Mouse (Mus musculus) E14TG2a.4 (cell line): ENCODE data around the gene Zkscan5.
"Not testable (repeated sequence)": the region's sequence is repeated elsewhere in the genome, so short reads cannot be mapped to it uniquely, and the experiment has no call there.

ENCODE experiments used
- H3K27me3 ChIP-seq: 2 replicates; pipeline ENCODE4 v1.6.1; 2014; ENCODE audit warnings: low read length, control low read depth; ENCODE audit not compliant: insufficient read depth
- H3K36me3 ChIP-seq: 2 replicates; pipeline ENCODE4 v1.6.1; 2014; ENCODE audit warnings: low read length, control low read depth; ENCODE audit not compliant: insufficient read depth
- H3K4me1 ChIP-seq: replicated peaks from 2 replicates; pipeline ENCODE4 v1.6.1; 2014; ENCODE audit warnings: low read depth, low read length, control low read depth
- H3K4me3 ChIP-seq: replicated peaks from 2 replicates; pipeline ENCODE4 v1.5.1; 2014; ENCODE audit warnings: mild to moderate bottlenecking, low read length
- H3K9me3 ChIP-seq: 2 replicates; pipeline ENCODE4 v1.6.1; 2014; ENCODE audit warnings: low read length, control low read depth
- CTCF ChIP-seq: conservative IDR thresholded peaks from 2 replicates; pipeline ENCODE4 v1.5.1; 2014; ENCODE audit warnings: low read length
- NANOG ChIP-seq: IDR thresholded peaks from 2 replicates; pipeline ENCODE4 v1.6.1; 2014; ENCODE audit warnings: borderline replicate concordance, low read length, mixed read lengths
- POU5F1 ChIP-seq: IDR thresholded peaks from 2 replicates; pipeline ENCODE4 v1.6.1; 2014; ENCODE audit warnings: low read length, borderline replicate concordance

Gene Zkscan5

DNA sequence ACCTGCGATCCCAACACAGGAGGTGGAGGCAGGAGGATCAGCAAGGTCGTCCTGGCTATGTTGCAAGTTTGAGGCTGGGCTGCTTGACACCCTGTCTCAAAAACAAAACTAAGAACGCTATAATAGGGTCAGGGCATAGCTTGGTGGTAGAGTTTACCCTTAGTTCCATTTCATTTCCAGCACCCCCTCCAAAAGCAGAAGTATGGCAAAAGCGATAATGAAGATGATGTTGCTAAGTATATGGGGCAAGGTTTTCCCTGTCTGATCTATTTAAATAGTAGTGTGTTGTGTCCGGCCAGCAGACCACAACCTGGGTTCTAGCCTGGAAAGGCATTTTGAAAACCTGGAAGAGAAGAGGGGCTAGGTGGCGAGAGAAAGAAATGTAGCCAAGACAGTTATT lies 3.6 kb downstream of the Zkscan5 start:
- H3K27me3 ChIP-seq, result no peaks in the 10 kb centered on the region
- peaks cover 40% of the 10 kb centered on the region for H3K36me3 ChIP-seq
- H3K4me3 ChIP-seq, result 0 out of 2 replicates have a peak overlapping the region, but pooled peaks have one; percentile 2
- TF ChIP-seq POU5F1 (no peak), NANOG (no peak), CTCF (no peak)
- no peaks in the 10 kb centered on the region for H3K9me3 ChIP-seq
- peaks cover 50% of the 10 kb centered on the region for H3K4me1 ChIP-seq

DNA sequence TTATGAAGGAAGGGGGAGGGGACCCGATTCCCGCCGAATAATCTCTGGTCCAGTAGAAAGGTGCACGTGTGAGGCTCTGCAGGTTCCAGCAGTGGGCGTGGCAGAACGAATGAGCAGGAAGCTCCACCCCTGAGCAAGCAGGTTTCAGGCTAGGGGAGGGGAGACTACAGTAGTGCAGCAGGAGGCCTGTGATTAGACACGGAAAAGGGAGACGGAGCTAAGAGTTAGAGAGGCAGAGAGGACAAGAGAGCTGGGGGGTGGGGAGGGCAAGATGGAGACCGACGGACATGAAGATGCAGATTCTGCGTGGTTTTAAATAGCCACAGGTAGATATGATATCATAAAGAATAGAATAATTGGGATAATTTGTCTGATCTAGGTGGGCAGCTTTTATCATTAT lies 4.0 kb downstream of the Zkscan5 start:
- peak overlapping the region; percentile 52 for H3K4me3 ChIP-seq
- H3K27me3 ChIP-seq, result not testable (repeated sequence)

DNA sequence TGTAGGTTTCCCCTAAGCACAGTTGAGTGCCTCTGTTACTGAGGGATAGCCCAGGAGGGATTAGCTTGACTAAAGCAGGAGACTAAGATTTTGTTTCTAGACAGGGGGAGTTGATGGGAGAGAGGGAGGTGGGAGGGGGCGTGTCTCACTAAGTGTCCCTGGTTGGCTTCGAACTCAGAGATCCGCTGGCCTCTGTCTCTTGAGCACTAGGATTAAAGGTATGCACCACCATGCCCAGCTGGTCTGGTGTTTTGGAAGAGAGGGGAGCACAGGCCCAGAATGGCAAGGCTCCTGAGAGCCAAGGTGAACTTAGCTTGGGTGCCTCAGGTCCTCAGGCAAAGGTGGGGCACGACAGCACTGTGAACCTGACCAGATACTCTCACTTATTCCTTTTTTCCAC lies 7.0 kb downstream of the Zkscan5 start:
- Histone ChIP-seq H3K4me1 (peaks cover 57% of the 10 kb centered on the region), H3K27me3 (no peaks in the 10 kb centered on the region), H3K4me3 (no peak overlapping the region), H3K9me3 (no peaks in the 10 kb centered on the region), H3K36me3 (peaks cover 55% of the 10 kb centered on the region)
- no peak for TF ChIP-seq POU5F1
- no peak for TF ChIP-seq CTCF
- TF ChIP-seq NANOG, result no peak

More for the DNA sequence above, 4.0 kb downstream of the Zkscan5 start:
- Histone ChIP-seq H3K4me1 (peaks cover 45% of the 10 kb centered on the region), H3K36me3 (peaks cover 44% of the 10 kb centered on the region)
- not testable (repeated sequence) for H3K9me3 ChIP-seq

DNA sequence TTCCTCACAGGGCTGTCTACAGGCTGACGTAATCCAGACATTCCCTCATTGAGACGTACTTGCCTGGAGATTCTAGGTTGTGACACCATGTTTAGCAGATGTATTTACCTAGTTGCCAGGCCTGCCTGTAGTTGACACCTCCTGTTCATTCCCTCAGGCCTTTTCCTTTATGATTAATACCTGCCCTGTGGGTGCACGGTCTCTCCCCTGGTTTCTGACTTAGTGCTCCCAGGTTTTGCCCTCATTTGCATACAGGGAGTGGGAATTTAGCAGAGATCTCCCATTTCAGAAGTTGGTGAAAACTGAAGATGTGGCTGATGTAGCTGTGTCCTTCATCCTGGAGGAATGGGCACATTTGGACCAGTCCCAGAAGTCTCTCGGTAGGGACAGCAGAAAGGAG lies 7.9 kb downstream of the Zkscan5 start:
- no peaks in the 10 kb centered on the region for H3K9me3 ChIP-seq
- H3K4me1 ChIP-seq, result peaks cover 60% of the 10 kb centered on the region
- no peaks in the 10 kb centered on the region for H3K27me3 ChIP-seq
- peaks cover 58% of the 10 kb centered on the region for H3K36me3 ChIP-seq
- H3K4me3 ChIP-seq, result no peak overlapping the region
- TF ChIP-seq NANOG (no peak), POU5F1 (no peak), CTCF (no peak)

DNA sequence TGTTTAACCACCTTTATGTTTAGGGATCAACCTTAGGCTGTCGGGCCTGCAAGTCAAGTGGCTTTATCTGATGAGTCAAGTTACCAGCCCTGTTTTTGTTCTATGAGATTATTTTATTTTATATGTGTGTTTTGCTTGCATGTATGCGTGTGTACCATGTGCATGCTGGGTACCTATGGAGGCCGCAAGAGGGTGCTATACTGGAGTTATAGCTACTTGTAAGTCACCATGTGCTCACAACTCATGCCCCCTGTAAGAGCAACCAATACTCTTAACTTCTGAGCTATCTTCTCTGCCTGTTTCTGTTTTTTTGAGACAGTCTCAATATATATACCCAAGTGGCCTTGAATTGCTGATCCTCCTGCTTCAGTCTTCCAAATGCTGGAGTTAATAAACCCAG lies 9.1 kb downstream of the Zkscan5 start:
- H3K9me3 ChIP-seq, result no peaks in the 10 kb centered on the region
- TF ChIP-seq CTCF (peak; percentile 45), POU5F1 (no peak), NANOG (no peak)

DNA sequence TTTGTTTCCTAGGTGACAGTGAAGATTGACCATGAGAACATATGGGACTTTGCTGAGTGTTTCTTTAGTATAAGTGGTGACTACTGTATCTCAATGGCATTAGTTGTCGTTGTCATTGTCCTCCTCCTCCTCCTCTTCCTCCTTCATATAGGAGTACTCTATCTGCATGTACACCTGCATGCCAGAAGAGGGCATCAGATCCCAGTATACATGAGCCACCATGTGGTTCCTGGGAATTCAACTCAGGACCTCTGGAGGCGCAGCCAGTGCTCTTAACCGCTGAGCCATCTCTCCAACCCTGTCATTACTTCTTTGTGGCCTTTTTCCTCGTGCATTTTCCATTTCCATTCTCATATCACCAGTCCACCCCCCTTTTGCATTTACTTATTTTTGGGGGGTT lies 10.3 kb downstream of the Zkscan5 start:
- H3K4me1 ChIP-seq, result peaks cover 67% of the 10 kb centered on the region
- H3K36me3 ChIP-seq, result peaks cover 60% of the 10 kb centered on the region
- H3K27me3 ChIP-seq, result no peaks in the 10 kb centered on the region
- H3K4me3 ChIP-seq, result peak overlapping the region; percentile 41
- H3K9me3 ChIP-seq, result no peaks in the 10 kb centered on the region
- no peak for TF ChIP-seq POU5F1
- peak; percentile 55 for TF ChIP-seq CTCF
- TF ChIP-seq NANOG, result no peak

More for the DNA sequence above, 9.1 kb downstream of the Zkscan5 start:
- Histone ChIP-seq H3K4me1 (peaks cover 63% of the 10 kb centered on the region), H3K27me3 (no peaks in the 10 kb centered on the region), H3K4me3 (no peak overlapping the region), H3K36me3 (peaks cover 55% of the 10 kb centered on the region)

DNA sequence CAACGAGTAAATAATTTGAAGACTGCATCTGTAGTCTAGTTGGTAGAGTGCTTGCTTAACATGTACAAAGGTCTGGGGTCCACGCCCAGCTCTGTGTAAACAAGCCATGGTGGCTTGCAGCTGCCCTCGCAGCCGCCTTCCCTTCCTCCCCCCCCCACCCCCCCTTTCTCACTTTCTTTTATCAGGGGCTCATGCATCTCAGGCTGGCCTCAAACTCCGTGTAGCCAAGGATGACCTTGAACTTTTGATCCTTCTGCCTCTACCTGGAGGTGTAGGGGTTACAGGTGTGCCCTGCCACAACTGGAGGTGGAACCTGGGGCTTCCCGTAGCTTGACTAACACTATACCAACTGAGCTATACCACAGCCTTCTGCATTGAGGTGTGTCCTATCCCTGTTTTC lies 13.4 kb downstream of the Zkscan5 start:
- Histone ChIP-seq H3K36me3 (peaks cover 54% of the 10 kb centered on the region), H3K9me3 (no peaks in the 10 kb centered on the region), H3K4me3 (peak overlapping the region; percentile 72), H3K4me1 (peaks cover 82% of the 10 kb centered on the region), H3K27me3 (no peaks in the 10 kb centered on the region)
- TF ChIP-seq CTCF (no peak), POU5F1 (no peak), NANOG (no peak)

DNA sequence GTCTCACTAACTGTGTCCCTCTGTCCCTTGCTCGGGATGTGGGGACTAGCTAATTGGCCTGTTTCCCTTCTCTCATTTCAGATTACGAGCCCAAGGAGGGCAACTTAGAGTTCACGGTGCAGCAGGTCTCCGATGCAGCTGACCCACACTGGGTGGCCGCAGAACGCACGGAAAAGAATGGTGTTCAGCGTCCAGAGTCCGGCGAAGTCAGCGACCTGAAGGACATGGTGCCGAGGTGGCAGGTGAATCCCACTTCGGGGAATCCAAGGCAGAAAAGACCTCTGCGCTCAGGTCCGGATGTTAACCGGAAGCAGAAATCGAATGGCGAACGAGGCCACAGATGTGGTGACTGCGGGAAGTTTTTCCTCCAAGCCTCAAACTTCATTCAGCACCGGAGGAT lies 13.8 kb downstream of the Zkscan5 start:
- H3K36me3 ChIP-seq, result peaks cover 50% of the 10 kb centered on the region
- H3K9me3 ChIP-seq, result no peaks in the 10 kb centered on the region
- no peaks in the 10 kb centered on the region for H3K27me3 ChIP-seq
- peaks cover 86% of the 10 kb centered on the region for H3K4me1 ChIP-seq
- TF ChIP-seq POU5F1 (no peak), NANOG (no peak), CTCF (no peak)
- H3K4me3 ChIP-seq, result peak overlapping the region; percentile 72

DNA sequence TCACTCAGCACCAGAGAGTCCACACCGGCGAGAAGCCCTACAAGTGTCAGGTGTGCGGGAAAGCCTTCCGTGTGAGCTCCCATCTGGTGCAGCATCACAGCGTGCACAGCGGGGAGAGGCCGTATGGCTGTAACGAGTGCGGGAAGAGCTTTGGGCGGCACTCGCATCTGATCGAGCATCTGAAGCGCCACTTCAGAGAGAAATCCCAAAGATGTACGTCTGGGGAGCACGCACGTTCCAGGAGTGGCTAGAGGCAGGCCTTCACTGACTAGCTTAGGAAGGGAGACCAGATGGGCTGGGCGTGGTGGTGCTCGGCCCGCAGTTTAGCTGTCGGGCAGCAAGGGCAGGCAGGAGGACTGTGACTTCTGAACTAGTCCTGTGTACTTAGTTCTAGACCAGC lies 14.3 kb downstream of the Zkscan5 start:
- Histone ChIP-seq H3K4me3 (peak overlapping the region; percentile 72), H3K4me1 (peaks cover 91% of the 10 kb centered on the region), H3K36me3 (peaks cover 45% of the 10 kb centered on the region), H3K9me3 (no peaks in the 10 kb centered on the region), H3K27me3 (no peaks in the 10 kb centered on the region)
- no peak for TF ChIP-seq POU5F1
- TF ChIP-seq NANOG, result no peak
- no peak for TF ChIP-seq CTCF

DNA sequence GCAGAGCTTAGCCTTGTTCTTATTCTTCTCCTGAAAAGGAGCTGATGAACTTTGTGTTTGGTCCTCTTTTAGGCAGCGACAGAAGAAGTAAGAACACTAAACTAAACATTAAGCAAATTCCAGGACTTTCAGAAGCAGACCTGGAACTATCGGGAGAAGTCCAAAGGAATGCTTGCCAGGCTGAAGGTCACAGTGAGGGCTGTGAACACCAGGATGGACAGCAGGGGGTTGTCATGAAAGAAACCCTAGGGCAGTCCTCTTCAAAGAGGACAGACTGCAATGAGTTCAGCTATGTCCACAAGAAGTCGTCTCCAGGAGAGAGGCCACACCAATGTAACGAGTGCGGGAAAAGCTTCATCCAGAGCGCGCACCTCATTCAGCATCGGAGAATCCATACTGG lies 15.6 kb downstream of the Zkscan5 start:
- H3K9me3 ChIP-seq, result no peaks in the 10 kb centered on the region
- no peaks in the 10 kb centered on the region for H3K27me3 ChIP-seq
- H3K4me3 ChIP-seq, result 0 out of 2 replicates have a peak overlapping the region, but pooled peaks have one; percentile 14
- TF ChIP-seq CTCF (no peak), NANOG (no peak), POU5F1 (no peak)
- H3K4me1 ChIP-seq, result peaks cover 81% of the 10 kb centered on the region
- H3K36me3 ChIP-seq, result peaks cover 43% of the 10 kb centered on the region
